Mouse (Mus musculus) midbrain, postnatal 0 days (tissue): ENCODE results near the gene Psip1. TPM values are rescaled to one million over a fixed set of nuclear protein-coding genes. Genes with fewer than 3 reads are reported as not detected.

Experiments
- ATAC-seq: fragments of 200-750 bp; cut with Nextera tagmentation; 2 replicates; pipeline ENCODE4 v1.8.0; 2017; ENCODE audit warnings: moderate number of reproducible peaks, mild to moderate bottlenecking, moderate TSS enrichment, moderate library complexity; ENCODE audit not compliant: low FRiP score
- DNase-seq: peaks from one replicate; pipeline ENCODE4 v3.0.0-alpha.2; 2015; ENCODE audit warnings: low spot score
- H3K27ac ChIP-seq: fragments of 300-500 bp; sonication (generic); 2 replicates; pipeline ENCODE4 v1.5.1; 2014; ENCODE audit warnings: low read depth, mild to moderate bottlenecking, low read length, mixed read lengths
- H3K27me3 ChIP-seq: fragments of 300-500 bp; sonication (generic); 2 replicates; pipeline ENCODE4 v1.6.1; 2014; ENCODE audit warnings: low read length, control low read depth, mixed read lengths; ENCODE audit not compliant: insufficient read depth
- H3K36me3 ChIP-seq: fragments of 300-500 bp; sonication (generic); 2 replicates; pipeline ENCODE4 v1.6.1; 2014; ENCODE audit warnings: low read length, control low read depth, mixed read lengths; ENCODE audit not compliant: insufficient read depth
- H3K4me1 ChIP-seq: fragments of 300-500 bp; sonication (generic); 2 replicates; pipeline ENCODE4 v1.6.1; 2014; ENCODE audit warnings: mild to moderate bottlenecking, control low read depth, antibody characterized with exemption, low read length, mixed read lengths; ENCODE audit not compliant: insufficient read depth
- H3K4me2 ChIP-seq: fragments of 300-500 bp; sonication (generic); 2 replicates; pipeline ENCODE4 v1.6.1; 2014; ENCODE audit warnings: low read depth, mild to moderate bottlenecking, low read length, mixed read lengths; ENCODE audit not compliant: poor library complexity, severe bottlenecking
- H3K4me3 ChIP-seq: fragments of 300-500 bp; sonication (generic); 2 replicates; pipeline ENCODE4 v1.5.1; 2014; ENCODE audit warnings: low read depth, mild to moderate bottlenecking, low read length, moderate library complexity
- H3K9ac ChIP-seq: fragments of 300-500 bp; sonication (generic); replicated peaks from 2 replicates; pipeline ENCODE4 v1.6.1; 2014; ENCODE audit warnings: mild to moderate bottlenecking, low read length, moderate library complexity, mixed read lengths; ENCODE audit not compliant: poor library complexity, severe bottlenecking
- H3K9me3 ChIP-seq: fragments of 300-500 bp; sonication (generic); 2 replicates; pipeline ENCODE4 v1.6.1; 2016; ENCODE audit warnings: low read length, control low read depth
- CTCF ChIP-seq: IDR thresholded peaks from 2 replicates; pipeline ENCODE4 v1.5.1; 2016; ENCODE audit warnings: antibody characterized with exemption, mild to moderate bottlenecking
- WGBS: fragments of 180-500 bp; shearing (Covaris S2); extraction: QIAGEN DNeasy Blood & Tissue Kit; methylation state at CpG from one replicate; pipeline ENCODE4 v1.1.7; 2014; 5-methylcytosine and 5-hydroxymethylcytosine counted together
- polyA plus RNA-seq: library from polyadenylated mRNA; unstranded; fragments of >200 nt; fragmentation: Nextera tagmentation; extraction: Ambion mirVana; gene quantifications from 2 replicates; pipeline ENCODE4 v1.2.1, GENCODE M21; 2015
- total RNA-seq: library from RNA; depleted of rRNA; stranded (reverse); fragments of >200 nt; gene quantifications from 2 replicates; pipeline ENCODE4 v1.2.3, GENCODE M21; 2014

The Psip1 gene
- total and polyA plus RNA-seq, 2 experiments from 2014 or later, result 206 to 320 TPM

DNA sequence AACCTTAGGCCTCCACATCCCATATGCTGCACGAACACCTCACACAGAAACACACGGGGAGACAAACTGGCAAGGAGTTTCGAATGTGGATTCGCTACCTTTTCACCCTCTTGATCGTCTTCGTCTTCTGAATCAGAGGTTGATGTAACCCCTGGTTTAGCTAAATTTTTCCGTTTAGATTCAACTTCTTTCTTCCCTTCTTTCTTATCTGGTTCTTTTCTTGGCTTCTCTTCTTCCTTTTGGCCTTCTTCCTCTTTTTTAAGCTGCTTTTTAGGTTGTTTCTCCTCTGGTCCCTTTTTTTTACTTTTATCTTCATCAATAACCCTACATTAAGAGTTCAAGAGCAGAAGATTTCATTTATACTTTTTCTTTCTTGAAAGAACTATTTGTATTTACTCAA is 21.4 kb downstream of the Psip1 start:
- H3K36me3 ChIP-seq, result peaks cover 9% of the 10 kb centered on the region
- no peaks in the 10 kb centered on the region for H3K4me1 ChIP-seq
- no peak for ATAC-seq
- no peak overlapping the region for H3K4me2 ChIP-seq
- WGBS, result 91% methylated on average over 7 of the region's 7 CpGs
- DNase-seq, result no peak
- no peak overlapping the region for H3K27ac ChIP-seq
- no peak overlapping the region for H3K4me3 ChIP-seq
- H3K9ac ChIP-seq, result no peak overlapping the region
- TF ChIP-seq CTCF, result no peak
- H3K27me3 ChIP-seq, result no peaks in the 10 kb centered on the region
- no peaks in the 10 kb centered on the region for H3K9me3 ChIP-seq

GRCm38 (mm10) chr4:83460106-83460505 is 26.2 kb downstream of the Psip1 start:
- Histone ChIP-seq H3K4me1 (no peaks in the 10 kb centered on the region), H3K27me3 (no peaks in the 10 kb centered on the region), H3K27ac (no peak overlapping the region), H3K4me2 (no peak overlapping the region), H3K9me3 (no peaks in the 10 kb centered on the region), H3K9ac (no peak overlapping the region), H3K4me3 (no peak overlapping the region), H3K36me3 (peaks cover 19% of the 10 kb centered on the region)
- no peak for ATAC-seq
- DNase-seq, result no peak
- 90% methylated on average over 5 of the region's 5 CpGs for WGBS
- TF ChIP-seq CTCF, result no peak

- no peak for TF ChIP-seq CTCF
- Histone ChIP-seq H3K4me2 (no peak overlapping the region), H3K27me3 (no peaks in the 10 kb centered on the region), H3K4me1 (no peaks in the 10 kb centered on the region), H3K9ac (no peak overlapping the region), H3K9me3 (no peaks in the 10 kb centered on the region), H3K4me3 (no peak overlapping the region), H3K27ac (no peak overlapping the region), H3K36me3 (peaks cover 24% of the 10 kb centered on the region)
- ATAC-seq, result no peak
- no peak for DNase-seq
- 90% methylated on average over 4 of the region's 4 CpGs for WGBS
Observed at GRCm38 (mm10) chr4:83450785-83451184, 35.5 kb downstream of the Psip1 start.

DNA sequence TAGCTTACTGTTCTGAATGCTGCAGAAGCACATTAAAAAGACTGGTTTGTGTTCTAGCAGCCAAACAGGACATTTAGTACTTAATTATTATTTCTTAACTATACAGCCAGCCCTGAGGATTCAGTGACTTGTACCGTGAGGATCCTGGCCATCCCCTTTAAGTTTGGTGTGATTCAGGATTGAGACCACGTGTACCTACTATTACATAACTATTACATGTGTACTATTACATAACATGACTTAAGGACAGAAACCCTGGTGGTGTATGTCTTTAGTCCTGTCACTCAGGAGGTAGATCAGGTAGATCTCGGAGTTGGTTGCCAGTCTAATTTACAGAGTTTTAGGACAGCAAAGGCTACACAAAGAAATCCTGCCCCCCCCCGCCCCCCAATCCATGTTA is 45.2 kb downstream of the Psip1 start:
- no peak for ATAC-seq
- H3K4me3 ChIP-seq, result no peak overlapping the region
- TF ChIP-seq CTCF, result no peak
- 88% methylated on average over 4 of the region's 4 CpGs for WGBS
- no peak overlapping the region for H3K9ac ChIP-seq
- no peak overlapping the region for H3K27ac ChIP-seq
- no peak for DNase-seq
- H3K4me2 ChIP-seq, result no peak overlapping the region
- H3K27me3 ChIP-seq, result no peaks in the 10 kb centered on the region
- H3K9me3 ChIP-seq, result no peaks in the 10 kb centered on the region
- peaks cover 18% of the 10 kb centered on the region for H3K36me3 ChIP-seq
- H3K4me1 ChIP-seq, result no peaks in the 10 kb centered on the region

- Histone ChIP-seq H3K9me3 (no peaks in the 10 kb centered on the region), H3K4me1 (no peaks in the 10 kb centered on the region), H3K4me3 (no peak overlapping the region), H3K4me2 (no peak overlapping the region), H3K27me3 (no peaks in the 10 kb centered on the region), H3K36me3 (peaks cover 25% of the 10 kb centered on the region), H3K9ac (no peak overlapping the region), H3K27ac (no peak overlapping the region)
- TF ChIP-seq CTCF, result no peak
- DNase-seq (no peak), ATAC-seq (no peak)
- 40% methylated on average over 5 of the region's 5 CpGs for WGBS
Observed at GRCm38 (mm10) chr4:83439045-83439444, 47.2 kb downstream of the Psip1 start.

DNA sequence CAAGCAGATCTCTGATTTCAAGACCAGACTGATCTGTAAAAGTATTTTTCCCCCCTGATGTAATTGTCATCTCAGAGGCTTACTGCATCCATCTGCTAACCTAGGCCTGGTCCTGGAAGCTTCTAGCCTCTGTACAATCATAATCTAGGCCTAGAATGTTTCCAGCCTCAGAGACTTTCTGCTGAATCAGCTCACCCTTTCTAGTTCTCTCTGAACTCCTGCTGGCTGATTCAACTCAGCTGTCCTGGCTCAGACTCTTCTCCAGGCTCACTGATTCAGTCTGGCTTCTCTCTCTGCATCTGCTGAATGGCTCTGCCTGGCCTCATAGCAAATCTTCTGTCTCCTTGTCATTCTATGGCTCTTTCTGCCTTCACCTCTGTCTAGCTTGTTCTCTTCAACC is 48.1 kb downstream of the Psip1 start:
- Histone ChIP-seq H3K4me1 (no peaks in the 10 kb centered on the region), H3K4me3 (no peak overlapping the region), H3K36me3 (peaks cover 25% of the 10 kb centered on the region), H3K9me3 (no peaks in the 10 kb centered on the region), H3K27me3 (no peaks in the 10 kb centered on the region), H3K9ac (no peak overlapping the region), H3K4me2 (no peak overlapping the region), H3K27ac (no peak overlapping the region)
- DNase-seq (no peak), ATAC-seq (no peak)
- no peak for TF ChIP-seq CTCF
